Mouse (Mus musculus) spleen, adult 2 months (tissue): ENCODE results near the gene Aspg. TPM values are rescaled to one million over a fixed set of nuclear protein-coding genes. Genes with fewer than 3 reads are reported as not detected.

Experiments
- DNase-seq, 2 experiments: peaks; one replicate each; pipeline versions ENCODE4 v3.0.0 to v3.0.0-alpha.2; 2012 to 2021; ENCODE audit warnings: low spot score in 2 of 2, low read depth in 1 of 2
- H3K27ac ChIP-seq: fragments of 200-500 bp; 2 replicates; pipeline ENCODE4 v1.5.1; 2012; ENCODE audit warnings: low read length, inconsistent platforms; ENCODE audit not compliant: insufficient read depth
- H3K27me3 ChIP-seq: fragments of 200-500 bp; 2 replicates; pipeline ENCODE4 v1.6.1; 2012; ENCODE audit warnings: mild to moderate bottlenecking, moderate library complexity, low read length, inconsistent platforms; ENCODE audit not compliant: control insufficient read depth, insufficient read depth
- H3K36me3 ChIP-seq: fragments of 200-500 bp; 2 replicates; pipeline ENCODE4 v1.6.1; 2012; ENCODE audit warnings: mild to moderate bottlenecking, low read length, inconsistent platforms; ENCODE audit not compliant: control insufficient read depth, insufficient read depth
- H3K4me1 ChIP-seq: fragments of 200-500 bp; 2 replicates; pipeline ENCODE4 v1.6.1; 2011; ENCODE audit warnings: inconsistent platforms; ENCODE audit not compliant: control insufficient read depth, insufficient read depth, insufficient read length
- H3K4me3 ChIP-seq: fragments of 200-500 bp; 2 replicates; pipeline ENCODE4 v1.5.1; 2011; ENCODE audit warnings: mild to moderate bottlenecking, inconsistent platforms; ENCODE audit not compliant: insufficient read depth, insufficient read length; ENCODE audit errors: extremely low read depth
- CTCF ChIP-seq: fragments of 200-500 bp; IDR thresholded peaks from 2 replicates; pipeline ENCODE4 v1.5.1; 2011; ENCODE audit warnings: mild to moderate bottlenecking, inconsistent platforms; ENCODE audit not compliant: insufficient read depth, insufficient read length, insufficient replicate concordance; ENCODE audit errors: extremely low read depth
- POLR2A ChIP-seq: fragments of 200-500 bp; IDR thresholded peaks from 2 replicates; pipeline ENCODE4 v1.6.1; 2011; ENCODE audit warnings: low read depth, low read length, inconsistent platforms
- WGBS: fragments of 180-500 bp; shearing (Covaris S2); methylation state at CpG from one replicate; pipeline ENCODE4 v1.1.7; 2018; 5-methylcytosine and 5-hydroxymethylcytosine counted together
- polyA plus RNA-seq: library from polyadenylated mRNA; depleted of rRNA; stranded (reverse); fragments of >200 nt; gene quantifications from 2 replicates; pipeline ENCODE4 v1.2.3, GENCODE M21; 2012

Gene Aspg
- polyA plus RNA-seq, 1 experiment = 0.54 TPM

DNA sequence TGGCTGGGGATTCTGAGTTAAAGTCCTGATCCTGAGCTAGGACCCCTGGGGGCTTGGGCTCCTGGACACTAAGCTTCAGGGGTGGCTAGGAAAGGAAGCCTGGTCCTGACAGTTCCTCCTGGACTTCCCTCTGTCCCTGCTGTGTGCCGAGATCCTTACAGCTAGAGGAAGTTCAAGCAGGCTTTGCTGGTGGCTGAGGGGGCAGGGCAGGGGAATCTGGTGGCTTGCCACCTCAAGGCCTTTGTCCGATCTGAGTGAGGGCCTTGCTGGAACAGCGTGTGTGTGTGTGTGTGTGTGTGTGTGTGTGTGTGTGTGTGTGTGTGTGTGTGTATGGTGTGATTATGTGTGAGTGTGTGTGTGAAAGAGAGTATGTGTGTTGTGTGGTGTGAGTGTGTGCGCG, 48.0 kb downstream of the Aspg start:
- WGBS = 49% methylated on average over 5 of the region's 5 CpGs
- H3K27ac ChIP-seq = no peak overlapping the region
- H3K27me3 ChIP-seq = no peaks in the 10 kb centered on the region

DNA sequence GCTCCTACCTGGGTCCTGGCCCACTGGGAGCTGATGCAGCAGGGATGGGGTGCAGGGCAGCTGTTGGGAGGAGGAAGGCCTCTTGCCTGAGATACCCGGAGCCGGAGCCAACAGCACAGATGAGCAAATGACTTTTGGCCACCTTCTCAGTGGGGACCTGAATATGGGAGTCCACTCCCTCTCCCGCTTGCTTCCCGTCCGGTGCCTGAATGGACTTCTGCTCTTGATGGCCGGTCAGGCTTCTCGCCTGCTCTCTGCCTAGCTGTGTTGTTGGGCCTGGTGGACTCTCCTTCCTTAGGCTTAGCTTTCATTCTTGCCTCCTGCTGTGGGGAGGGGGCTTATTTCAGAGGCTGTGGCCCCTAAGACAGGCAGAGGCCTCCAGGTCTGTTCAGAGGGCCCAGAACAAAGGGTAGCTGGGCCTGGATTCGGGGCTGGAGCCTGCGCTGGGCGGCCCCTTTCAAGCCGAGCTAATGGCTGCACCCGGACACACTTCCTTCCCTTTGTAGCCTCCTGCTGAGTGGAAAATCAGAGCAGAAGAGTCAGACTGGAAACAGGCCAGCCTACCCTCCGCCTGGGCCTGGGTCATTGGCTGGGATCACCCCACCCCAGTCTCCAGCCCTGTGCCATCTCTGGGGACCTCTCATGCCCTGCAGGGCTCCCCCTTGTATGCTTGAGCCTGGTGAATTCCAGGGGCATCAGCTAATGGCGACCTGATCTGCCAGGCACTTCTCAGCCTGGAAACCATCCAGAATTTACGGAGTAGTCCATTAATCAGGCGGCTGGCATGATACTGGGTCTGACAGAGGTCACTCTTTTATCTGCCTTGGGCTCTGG, 49.0 kb downstream of the Aspg start:
- Histone ChIP-seq H3K36me3 (no peaks in the 10 kb centered on the region), H3K27me3 (no peaks in the 10 kb centered on the region), H3K27ac (no peak overlapping the region), H3K4me1 (no peaks in the 10 kb centered on the region), H3K4me3 (no peak overlapping the region)
- TF ChIP-seq POLR2A (no peak), CTCF (no peak)
- DNase-seq = no peak
- 89% methylated on average over 16 of the region's 16 CpGs for WGBS

More for the DNA sequence above, 48.0 kb downstream of the Aspg start:
- H3K4me3 ChIP-seq = no peak overlapping the region
- no peak for DNase-seq
- H3K36me3 ChIP-seq = no peaks in the 10 kb centered on the region
- H3K4me1 ChIP-seq = no peaks in the 10 kb centered on the region
- TF ChIP-seq POLR2A = no peak
- TF ChIP-seq CTCF = no peak

DNA sequence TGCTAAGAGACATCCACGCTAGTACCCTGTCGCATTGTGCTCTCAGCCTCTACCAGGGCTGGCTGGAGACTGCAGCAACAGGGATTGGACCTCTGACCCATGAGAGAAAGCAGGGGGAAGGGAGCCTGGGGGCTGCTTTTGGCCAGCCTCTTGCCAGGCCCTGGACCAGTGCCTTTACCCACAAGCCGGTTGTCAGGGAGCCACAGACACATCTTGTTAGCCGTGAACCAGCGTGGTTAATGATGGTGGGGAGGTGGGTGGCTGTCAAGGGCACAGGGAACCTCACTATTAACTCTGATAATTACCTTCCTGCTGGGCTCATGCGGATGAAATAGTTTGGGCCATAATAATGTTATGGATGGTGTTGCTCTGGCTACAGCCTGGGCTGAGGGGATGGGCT, 50.3 kb downstream of the Aspg start:
- WGBS = 83% methylated on average over 6 of the region's 6 CpGs
- H3K27ac ChIP-seq = no peak overlapping the region
- no peaks in the 10 kb centered on the region for H3K4me1 ChIP-seq
- H3K4me3 ChIP-seq = no peak overlapping the region
- DNase-seq = no peak
- no peaks in the 10 kb centered on the region for H3K36me3 ChIP-seq
- no peak for TF ChIP-seq CTCF
- no peak for TF ChIP-seq POLR2A
- no peaks in the 10 kb centered on the region for H3K27me3 ChIP-seq

DNA sequence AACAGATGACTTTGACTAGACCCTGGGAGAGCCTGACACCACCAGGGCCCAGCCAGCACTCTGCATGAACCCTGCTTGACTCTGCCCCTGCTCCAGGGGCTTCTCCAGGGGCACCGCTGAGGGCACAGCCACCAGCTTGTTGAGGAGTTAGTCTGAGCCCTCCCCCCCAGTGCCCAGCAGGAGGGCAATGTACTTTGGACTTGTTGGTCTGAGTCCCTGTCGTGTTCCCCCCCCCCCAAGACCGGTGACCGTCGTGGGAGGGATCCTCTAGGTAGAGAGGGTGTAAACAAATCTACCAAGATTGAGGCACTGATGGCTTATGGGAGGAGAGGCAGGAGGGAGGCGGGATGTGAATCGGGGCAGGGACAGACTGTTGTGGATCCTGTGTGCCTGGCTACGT, 51.8 kb downstream of the Aspg start:
- DNase-seq = no peak
- no peak overlapping the region for H3K27ac ChIP-seq
- no peaks in the 10 kb centered on the region for H3K4me1 ChIP-seq
- H3K36me3 ChIP-seq = no peaks in the 10 kb centered on the region
- 84% methylated on average over 8 of the region's 8 CpGs for WGBS
- no peak for TF ChIP-seq POLR2A
- no peak for TF ChIP-seq CTCF
- H3K27me3 ChIP-seq = no peaks in the 10 kb centered on the region
- no peak overlapping the region for H3K4me3 ChIP-seq

DNA sequence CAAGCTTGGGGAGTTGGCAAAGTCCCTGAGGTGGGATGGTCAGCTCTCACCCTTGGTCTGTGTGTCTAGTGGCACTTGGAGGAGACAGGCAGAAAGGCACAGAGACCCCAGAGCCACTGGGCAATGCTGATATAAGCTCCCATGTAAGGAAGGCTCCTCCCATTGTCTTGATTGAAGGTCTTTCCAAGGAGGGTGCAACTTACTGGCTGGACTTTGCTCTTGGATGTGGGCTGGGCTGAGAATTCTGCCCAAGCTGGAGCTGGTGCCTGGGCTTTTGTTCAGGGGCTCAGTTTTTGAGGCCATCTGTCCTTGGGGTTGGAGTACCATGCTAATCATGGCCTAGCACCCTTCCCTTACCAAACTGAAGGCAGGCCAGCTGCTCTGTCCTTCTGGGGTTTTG, 52.3 kb downstream of the Aspg start:
- no peak for DNase-seq
- H3K36me3 ChIP-seq = no peaks in the 10 kb centered on the region
- H3K4me1 ChIP-seq = no peaks in the 10 kb centered on the region
- no peak for TF ChIP-seq POLR2A
- no peaks in the 10 kb centered on the region for H3K27me3 ChIP-seq
- no peak overlapping the region for H3K4me3 ChIP-seq
- no peak overlapping the region for H3K27ac ChIP-seq

DNA sequence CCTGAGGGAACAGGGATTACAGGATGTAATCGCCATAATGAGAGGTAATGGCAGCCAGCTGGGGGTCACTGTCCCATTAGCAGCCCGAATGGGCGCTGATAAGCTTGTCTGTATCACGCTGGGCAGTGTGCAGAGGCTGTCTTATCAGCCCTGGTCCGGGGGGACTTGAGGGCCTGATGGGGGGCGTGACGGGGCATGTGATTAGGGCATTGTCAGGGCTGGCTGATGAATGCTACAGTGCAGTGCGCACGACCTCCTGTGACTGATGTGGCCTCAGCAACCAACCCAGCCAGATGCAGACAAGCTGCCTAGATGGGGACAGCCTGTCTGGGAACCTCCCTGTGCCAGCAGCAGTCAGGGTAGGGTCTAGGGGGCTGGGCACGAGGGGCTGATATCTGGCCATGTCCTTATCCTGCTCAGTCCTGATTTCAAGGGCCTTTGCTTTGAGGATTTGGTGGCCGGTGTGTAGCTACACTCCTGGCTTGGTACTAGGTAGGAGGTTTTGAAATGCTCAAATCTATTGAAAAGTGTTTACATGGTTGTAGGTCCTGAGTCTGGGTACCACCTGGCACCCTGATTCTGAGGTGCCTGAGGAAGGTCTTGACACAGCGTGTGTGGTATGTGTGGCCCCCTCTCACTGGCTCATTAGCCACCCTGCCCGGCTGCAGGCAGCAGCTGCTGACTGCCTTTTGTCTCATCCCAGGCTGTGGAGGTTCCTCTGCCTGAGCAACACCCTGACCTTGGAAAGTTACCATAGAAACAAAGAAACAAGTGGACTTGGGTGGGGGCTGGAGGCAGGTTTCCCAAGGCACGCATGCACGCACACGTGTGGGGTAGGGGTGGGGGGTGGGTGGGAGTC, 57.7 kb downstream of the Aspg start:
- Histone ChIP-seq H3K4me1 (no peaks in the 10 kb centered on the region), H3K27me3 (no peaks in the 10 kb centered on the region), H3K27ac (no peak overlapping the region), H3K36me3 (no peaks in the 10 kb centered on the region), H3K4me3 (no peak overlapping the region)
- 82% methylated on average over 16 of the region's 16 CpGs for WGBS
- DNase-seq = no peak
- TF ChIP-seq POLR2A = no peak
- TF ChIP-seq CTCF = no peak

DNA sequence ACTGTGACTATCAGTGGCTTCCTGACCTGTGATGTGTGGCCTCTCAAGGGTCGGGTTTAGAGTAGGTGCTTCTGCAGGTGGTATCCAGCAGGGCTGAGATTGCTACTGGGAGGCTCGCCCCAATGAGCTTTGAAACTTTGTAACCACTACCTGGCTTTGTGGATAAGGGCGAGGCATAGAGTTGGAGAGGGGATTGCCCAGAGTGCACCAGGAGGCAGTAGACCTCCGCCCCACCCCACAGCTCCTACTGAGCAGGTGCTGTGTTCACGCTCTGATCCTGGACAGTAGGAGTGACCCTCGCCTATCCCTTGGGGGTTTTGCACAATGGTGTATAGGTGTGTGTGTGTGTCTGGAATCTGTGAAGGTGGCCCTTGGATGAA, 58.4 kb downstream of the Aspg start:
- no peaks in the 10 kb centered on the region for H3K36me3 ChIP-seq
- no peaks in the 10 kb centered on the region for H3K4me1 ChIP-seq
- no peak for DNase-seq
- no peak overlapping the region for H3K4me3 ChIP-seq
- no peak overlapping the region for H3K27ac ChIP-seq
- TF ChIP-seq CTCF (no peak), POLR2A (no peak)
- H3K27me3 ChIP-seq = no peaks in the 10 kb centered on the region
- 69% methylated on average over 6 of the region's 6 CpGs for WGBS
